Mouse (Mus musculus) ES-E14 (cell line): Measurements from ENCODE around the gene Rnf135. TPM values are rescaled to one million over a fixed set of nuclear protein-coding genes. Genes with fewer than 3 reads are reported as not detected.

Experiments
- DNase-seq: peaks from one replicate; pipeline ENCODE4 v3.0.0-alpha.2; 2013; ENCODE audit warnings: low read depth, low spot score
- H3K27ac ChIP-seq: 2 replicates; pipeline ENCODE4 v1.5.1; 2012; ENCODE audit warnings: low read depth, mild to moderate bottlenecking, low read length, moderate library complexity, mixed read lengths; ENCODE audit not compliant: poor library complexity, insufficient read depth, severe bottlenecking
- H3K36me3 ChIP-seq: 2 replicates; pipeline ENCODE4 v1.6.1; 2012; ENCODE audit warnings: mild to moderate bottlenecking, low read length, moderate library complexity, mixed read lengths; ENCODE audit not compliant: control insufficient read depth, poor library complexity, insufficient read depth, severe bottlenecking
- H3K4me1 ChIP-seq, 2 experiments: fragments of 150-350 bp in 1 of 2; sonication (generic) in 1 of 2; 2 replicates each; pipeline ENCODE4 v1.6.1; 2012; ENCODE audit warnings: low read length in 2 of 2, mild to moderate bottlenecking in 1 of 2, mixed read lengths in 1 of 2; ENCODE audit not compliant: control insufficient read depth in 2 of 2, insufficient read depth in 2 of 2, poor library complexity in 1 of 2
- H3K4me3 ChIP-seq, 2 experiments: fragments of 150-350 bp in 1 of 2; sonication (generic) in 1 of 2; 2 replicates each; pipeline ENCODE4 v1.5.1; 2012; ENCODE audit warnings: low read length in 2 of 2, low read depth in 1 of 2, mild to moderate bottlenecking in 1 of 2, mixed read lengths in 1 of 2; ENCODE audit not compliant: insufficient read depth in 1 of 2, poor library complexity in 1 of 2, severe bottlenecking in 1 of 2
- H3K9ac ChIP-seq: 2 replicates; pipeline ENCODE4 v1.6.1; 2012; ENCODE audit warnings: low read depth, mild to moderate bottlenecking, low read length, mixed read lengths; ENCODE audit not compliant: poor library complexity, insufficient read depth, severe bottlenecking
- H3K9me3 ChIP-seq: fragments of 150-350 bp; sonication (generic); 2 replicates; pipeline ENCODE4 v1.6.1; 2012; ENCODE audit warnings: low read depth, mild to moderate bottlenecking, low read length; ENCODE audit not compliant: control insufficient read depth, insufficient read depth
- CHD2 ChIP-seq: IDR thresholded peaks from 2 replicates; pipeline ENCODE4 v1.6.1; 2014; ENCODE audit warnings: mild to moderate bottlenecking, low read depth, low read length, inconsistent platforms
- HCFC1 ChIP-seq: IDR thresholded peaks from 2 replicates; pipeline ENCODE4 v1.6.1; 2012; ENCODE audit warnings: low read length, inconsistent platforms, borderline replicate concordance; ENCODE audit not compliant: insufficient read depth
- MAFK ChIP-seq: IDR thresholded peaks from 2 replicates; pipeline ENCODE4 v1.6.1; 2014; ENCODE audit warnings: mild to moderate bottlenecking, low read depth, low read length, inconsistent platforms; ENCODE audit not compliant: insufficient read depth
- ZC3H11A ChIP-seq: IDR thresholded peaks from 2 replicates; pipeline ENCODE4 v1.6.1; 2012; ENCODE audit warnings: low read depth, mild to moderate bottlenecking, inconsistent platforms, low read length, borderline replicate concordance
- ZNF384 ChIP-seq: IDR thresholded peaks from 2 replicates; pipeline ENCODE4 v1.6.1; 2012; ENCODE audit warnings: low read depth, low read length, inconsistent platforms
- in situ Hi-C, 2 experiments: fragments of 600-800 bp; cut with MboI; formaldehyde crosslinking; loops; one replicate each; pipeline ENCODE4 v1.15.1; 2025; ENCODE audit warnings: low sequenced_read_pairs in 2 of 2, inconsistent platforms in 1 of 2; ENCODE audit not compliant: unreplicated experiment in 2 of 2
- total RNA-seq: library from RNA; depleted of rRNA; stranded (reverse); fragments of 300-350 nt; gene quantifications from 2 replicates; pipeline ENCODE4 v1.2.3, GENCODE M21; 2012

The Rnf135 gene
- total RNA-seq, 1 experiment = 3.4 TPM

GRCm38 (mm10) chr11:80137773-80138172, 45.9 kb upstream of the Rnf135 start:
- H3K27ac ChIP-seq = peak overlapping the region; percentile 73; the same call in 1 of the 2 replicates
- H3K36me3 ChIP-seq = peaks cover 7% of the 10 kb centered on the region; the same call in 1 of the 2 replicates
- TF ChIP-seq ZNF384 (no peak), CHD2 (0 out of 2 replicates have a peak, but pooled peaks have one; percentile 40)
- peak; percentile 51 for DNase-seq
- no peaks in the 10 kb centered on the region for H3K9me3 ChIP-seq
- in situ Hi-C loops = no loop called here
- H3K4me1 ChIP-seq = peaks cover 8 to 25% of the 10 kb centered on the region in 2 experiments; a peak in 3 of 4 replicates
- peak overlapping the region; percentile 15 to 42; a peak in 3 of 4 replicates for H3K4me3 ChIP-seq
- H3K9ac ChIP-seq = peak overlapping the region; percentile 35; the same call in 1 of the 2 replicates

- TF ChIP-seq HCFC1 (peak; percentile 82), CHD2 (no peak), MAFK (no peak), ZC3H11A (no peak)
- Histone ChIP-seq H3K4me1 (peaks cover under 1 to 10% of the 10 kb centered on the region in 2 experiments; a peak in 2 of 4 replicates), H3K9me3 (no peaks in the 10 kb centered on the region), H3K4me3 (peak within 1 kb of the TSS; percentile 77 to 89), H3K9ac (peak within 1 kb of the TSS; percentile 94), H3K36me3 (peaks cover under 1% of the 10 kb centered on the region; the same call in 1 of the 2 replicates), H3K27ac (peak within 1 kb of the TSS; percentile 82)
- DNase-seq = peak; percentile 93
- in situ Hi-C loops = no loop called here
Measured at GRCm38 (mm10) chr11:80141825-80142521, 41.7 kb upstream of the Rnf135 start, which contains the start of gene Tefm. TSS of gene Tefm (minus strand) at chr11:80142175.

- Histone ChIP-seq H3K4me3 (peak overlapping the region; percentile 77 to 89), H3K9me3 (no peaks in the 10 kb centered on the region), H3K4me1 (peaks cover 0 to 8% of the 10 kb centered on the region in 2 experiments; a peak in 1 of 4 replicates), H3K36me3 (no peaks in the 10 kb centered on the region), H3K27ac (peak overlapping the region; percentile 64), H3K9ac (peak overlapping the region; percentile 53; the same call in 1 of the 2 replicates)
- no peak for DNase-seq
- in situ Hi-C loops = no loop called here
- no peak for TF ChIP-seq ZC3H11A
- no peak for TF ChIP-seq MAFK
Measured at GRCm38 (mm10) chr11:80142872-80143271, 40.8 kb upstream of the Rnf135 start.

- in situ Hi-C loops = no loop called here
- no peak overlapping the region for H3K27ac ChIP-seq
- no peak for DNase-seq
- H3K4me3 ChIP-seq = no peak overlapping the region
- no peak overlapping the region for H3K9ac ChIP-seq
- TF ChIP-seq HCFC1 (no peak), CHD2 (no peak), ZNF384 (no peak), ZC3H11A (no peak), MAFK (no peak)
- H3K9me3 ChIP-seq = no peaks in the 10 kb centered on the region
- H3K4me1 ChIP-seq = peaks cover 0 to 3% of the 10 kb centered on the region in 2 experiments; a peak in 1 of 4 replicates
- H3K36me3 ChIP-seq = no peaks in the 10 kb centered on the region
Measured at GRCm38 (mm10) chr11:80145787-80146275, 37.8 kb upstream of the Rnf135 start.

GRCm38 (mm10) chr11:80147748-80148147, 35.9 kb upstream of the Rnf135 start:
- Histone ChIP-seq H3K9ac (no peak overlapping the region), H3K27ac (no peak overlapping the region), H3K4me1 (peaks cover 0 to 3% of the 10 kb centered on the region in 2 experiments; a peak in 1 of 4 replicates), H3K9me3 (no peaks in the 10 kb centered on the region), H3K4me3 (no peak overlapping the region), H3K36me3 (no peaks in the 10 kb centered on the region)
- no peak for TF ChIP-seq HCFC1
- in situ Hi-C loops = no loop called here
- no peak for DNase-seq
